ENCODE assay signal across 7 mouse cellular contexts in the genomic region with DNA sequence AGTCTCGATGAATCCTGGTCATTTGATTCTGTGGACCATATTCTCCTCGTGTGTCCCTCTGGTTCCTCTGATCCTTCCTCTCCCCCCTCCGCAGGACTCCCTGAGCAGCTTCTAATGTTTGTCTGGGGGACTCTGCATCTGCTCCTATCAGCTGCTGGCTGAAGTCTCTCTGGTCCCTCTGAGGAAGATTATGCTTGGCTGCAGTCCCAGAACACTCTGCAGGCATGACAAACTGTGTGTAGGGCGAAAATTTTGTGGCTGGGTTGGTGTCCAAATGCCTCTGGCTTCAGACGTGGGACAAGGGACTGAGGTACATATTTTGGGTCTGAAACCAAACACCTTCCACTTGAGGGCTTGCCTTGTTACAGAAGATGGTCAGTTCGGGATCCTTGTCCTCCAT. TPM values are rescaled to one million over a fixed set of nuclear protein-coding genes. Genes with fewer than 3 reads are reported as not detected.
A peak's percentile ranks its signal among the peaks of the same experiment; 100 is the strongest.
DNase-seq lines count a peak whose midpoint lies in the region; ATAC-seq lines count a peak whose summit lies in the region.

No protein-coding gene starts in this region.

- H3K9ac ChIP-seq in neural tube, embryonic 13.5 days, result no peak overlapping the region

- no peaks in the 10 kb centered on the region for H3K9me3 ChIP-seq in neural tube, embryonic 13.5 days

- H3K4me3 ChIP-seq in neural tube, embryonic 13.5 days, result no peak overlapping the region

- WGBS in neural tube, embryonic 13.5 days, result 51% methylated on average over 6 of the region's 6 CpGs

- peaks cover 24% of the 10 kb centered on the region for H3K4me1 ChIP-seq in neural tube, embryonic 13.5 days (replicated peaks)

- intact Hi-C loops in heart, postnatal 14 days (cut with DNase I), result no loop called here
- intact Hi-C loops in left cerebral cortex, postnatal 10 days (cut with DNase I), result no loop called here

- H3K4me2 ChIP-seq in neural tube, embryonic 13.5 days, result no peak overlapping the region

- no peak overlapping the region for H3K27ac ChIP-seq in neural tube, embryonic 13.5 days (replicated peaks)

- ATAC-seq in neural tube, embryonic 13.5 days (ENCODE audit: low read depth), result peak; percentile 59; the same call in 1 of the 2 replicates

- no peak for DNase-seq in neural tube, embryonic 10.5 days (ENCODE audit: extremely low spot score, low spot score)
- peak; percentile 25 to 39 for DNase-seq in frontal cortex, postnatal 14 days (ENCODE audit: low spot score in 2 of 2)
- DNase-seq in heart, postnatal 14 days, result peak; percentile 76 to 82
- peak; percentile 60 to 79 for DNase-seq in left cerebral cortex, postnatal 10 days (ENCODE audit: extremely low spot score in 1 of 2, low spot score in 2 of 2)
- DNase-seq in right cerebral cortex, postnatal 36 days (ENCODE audit: low spot score in 2 of 2), result peak; percentile 22 to 49
- no peak for DNase-seq in cerebellum, adult 11 months

- H3K27me3 ChIP-seq in neural tube, embryonic 13.5 days, result 0 out of 2 replicates have a peak, but pooled peaks cover 2% of the 10 kb centered on the region

- no peaks in the 10 kb centered on the region for H3K36me3 ChIP-seq in neural tube, embryonic 13.5 days

RNA-seq across cellular contexts. Expression of a gene that starts 13.1 kb away (rescaled TPM):
- polyA plus RNA-seq in neural tube, embryonic 13.5 days (2015; fragmentation: Nextera tagmentation; extraction: Ambion mirVana), result 7.3 TPM in 2 replicates
- not detected for total RNA-seq in heart, postnatal 14 days (2021)
- total RNA-seq in left cerebral cortex, postnatal 10 days (2021), result 1 to 10 TPM; 2.1 to 4.1 TPM

Comparison
In these comparisons a context has a peak if more than half of its experiments do, and no peak if none do; other contexts are left out.
1. DNase-seq: peak in frontal cortex, postnatal 14 days (2 of 2), heart, postnatal 14 days (2 of 2), left cerebral cortex, postnatal 10 days (2 of 2) and right cerebral cortex, postnatal 36 days (2 of 2); none in neural tube, embryonic 10.5 days (single experiment) and cerebellum, adult 11 months (single experiment).